11 mouse cellular contexts compared by ENCODE assay signal in genomic region chr11:102196018-102196797, GRCm38 (mm10). TPM values are rescaled to one million over a fixed set of nuclear protein-coding genes. Genes with fewer than 3 reads are reported as not detected.
DNase-seq lines count a peak whose midpoint lies in the region; ATAC-seq and TF ChIP-seq lines count a peak whose summit lies in the region.
"Had no signal": no experiment of that assay in that cellular context is flagged by ENCODE, and none has a peak within 500 bp of the region (broad histone marks: within the 10 kb centered on the region; RNA-seq: fewer than 3 reads in every experiment).

No protein-coding gene starts in this region.

- intact Hi-C loops in heart, postnatal 10 days (cut with DNase I), result no loop called here

- WGBS in heart, embryonic 10.5 days, result 62% methylated on average over 21 of the region's 21 CpGs
- 63% methylated on average over 21 of the region's 21 CpGs for WGBS in lung, embryonic 14.5 days

- H3K4me3 ChIP-seq in heart, embryonic 10.5 days, result no peak overlapping the region
- H3K4me3 ChIP-seq in lung, embryonic 14.5 days (ENCODE audit: low read depth, low read length), result no peak overlapping the region
- H3K4me3 ChIP-seq: erythroblast, embryonic 14.5 days had no signal

- peak; percentile 76 for DNase-seq in heart, embryonic 10.5 days (ENCODE audit: low spot score)
- no peak for DNase-seq in heart, postnatal 10 days
- no peak for DNase-seq in lung, embryonic 14.5 days
- DNase-seq in lung, postnatal 10 days, result no peak
- peak; percentile 58 for DNase-seq in liver
- DNase-seq in right cerebral cortex, postnatal 14 days, result peak; percentile 59
- DNase-seq in kidney, adult 11 months, result no peak

- ATAC-seq in lung, embryonic 14.5 days (ENCODE audit: insufficient read depth), result peak; percentile 54; the same call in 1 of the 2 replicates
- ATAC-seq in granulocyte monocyte progenitor cell, adult 5-6 weeks (replicated peaks; ENCODE audit: poor library complexity, severe bottlenecking), result no peak
- ATAC-seq: CD4-positive, CD25-positive, alpha-beta regulatory T cell, adult 4 months; midbrain, embryonic 16.5 days had no signal

- H3K9ac ChIP-seq in lung, embryonic 14.5 days, result no peak overlapping the region

- no peak overlapping the region for H3K4me2 ChIP-seq in lung, embryonic 14.5 days

- no peaks in the 10 kb centered on the region for H3K27me3 ChIP-seq in heart, embryonic 10.5 days (ENCODE audit: insufficient read depth, poor library complexity, severe bottlenecking)
- H3K27me3 ChIP-seq in lung, embryonic 14.5 days (ENCODE audit: insufficient read depth, low read length), result no peaks in the 10 kb centered on the region

- H3K36me3 ChIP-seq in heart, embryonic 10.5 days, result peaks cover 93% of the 10 kb centered on the region
- H3K36me3 ChIP-seq in lung, embryonic 14.5 days (ENCODE audit: insufficient read depth), result peaks cover 89% of the 10 kb centered on the region

- peak overlapping the region; percentile 24 for H3K27ac ChIP-seq in heart, embryonic 10.5 days
- H3K27ac ChIP-seq in lung, embryonic 14.5 days (ENCODE audit: low read depth), result peak overlapping the region; percentile 54; the same call in 1 of the 2 replicates

- H3K9me3 ChIP-seq in heart, embryonic 10.5 days, result no peaks in the 10 kb centered on the region
- H3K9me3 ChIP-seq in lung, embryonic 14.5 days (ENCODE audit: low read depth, low read length), result no peaks in the 10 kb centered on the region

- no peak for TF ChIP-seq CTCF in lung, embryonic 14.5 days (IDR thresholded peaks at IDR 0.05; ENCODE audit: low read depth)

- H3K4me1 ChIP-seq in heart, embryonic 10.5 days, result peaks cover 24% of the 10 kb centered on the region
- H3K4me1 ChIP-seq in lung, embryonic 14.5 days (ENCODE audit: insufficient read depth), result no peaks in the 10 kb centered on the region

RNA-seq across cellular contexts. Expression of gene G6pc3, which starts 6.8 kb away (rescaled TPM):
- polyA plus RNA-seq in heart, embryonic 10.5 days (2016; fragmentation: Nextera tagmentation; extraction: Ambion mirVana), result 35.0 and 40.9 TPM in 2 replicates
- total RNA-seq in heart, postnatal 10 days (2021), result 10 to 100 TPM; 37.9 to 38.1 TPM
- 31.0 and 34.5 TPM in 2 replicates for polyA plus RNA-seq in lung, embryonic 14.5 days (2014; fragmentation: Nextera tagmentation; extraction: Ambion mirVana)
- 144 TPM in 2 replicates for total RNA-seq in granulocyte monocyte progenitor cell, adult 5-6 weeks (2014; fragmentation: Nextera tagmentation)
- 61.1 and 61.6 TPM in 2 replicates for total RNA-seq in granulocyte monocyte progenitor cell, adult 5-6 weeks (2017)

RNA-seq across cellular contexts. Expression of gene Lsm12, which starts 11.1 kb away (rescaled TPM):
- polyA plus RNA-seq in heart, embryonic 10.5 days (2016; fragmentation: Nextera tagmentation; extraction: Ambion mirVana), result 90.9 and 108 TPM in 2 replicates
- total RNA-seq in heart, postnatal 10 days (2021), result 10 to 100 TPM; 58.5 to 61.4 TPM
- polyA plus RNA-seq in lung, embryonic 14.5 days (2014; fragmentation: Nextera tagmentation; extraction: Ambion mirVana), result 93.2 and 109 TPM in 2 replicates
- 109 and 123 TPM in 2 replicates for total RNA-seq in granulocyte monocyte progenitor cell, adult 5-6 weeks (2014; fragmentation: Nextera tagmentation)
- total RNA-seq in granulocyte monocyte progenitor cell, adult 5-6 weeks (2017), result 67.6 and 77.7 TPM in 2 replicates

RNA-seq across cellular contexts. Expression of gene Hdac5, which starts 33.8 kb away (rescaled TPM):
- polyA plus RNA-seq in heart, embryonic 10.5 days (2016; fragmentation: Nextera tagmentation; extraction: Ambion mirVana), result 84.9 and 103 TPM in 2 replicates
- total RNA-seq in heart, postnatal 10 days (2021), result 100 to 1,000 TPM; 106 to 139 TPM
- polyA plus RNA-seq in lung, embryonic 14.5 days (2014; fragmentation: Nextera tagmentation; extraction: Ambion mirVana), result 41.1 and 42.7 TPM in 2 replicates
- total RNA-seq in granulocyte monocyte progenitor cell, adult 5-6 weeks (2014; fragmentation: Nextera tagmentation), result 28.5 and 33.5 TPM in 2 replicates
- total RNA-seq in granulocyte monocyte progenitor cell, adult 5-6 weeks (2017), result 15.8 and 26.3 TPM in 2 replicates

RNA-seq across cellular contexts. Expression of gene Tmem101, which starts 40.0 kb away (rescaled TPM):
- polyA plus RNA-seq in heart, embryonic 10.5 days (2016; fragmentation: Nextera tagmentation; extraction: Ambion mirVana), result 40.8 and 44.6 TPM in 2 replicates
- 10 to 100 TPM; 13.7 to 14.7 TPM for total RNA-seq in heart, postnatal 10 days (2021)
- 26.3 and 26.8 TPM in 2 replicates for polyA plus RNA-seq in lung, embryonic 14.5 days (2014; fragmentation: Nextera tagmentation; extraction: Ambion mirVana)
- total RNA-seq in granulocyte monocyte progenitor cell, adult 5-6 weeks (2014; fragmentation: Nextera tagmentation), result 11.8 and 19.4 TPM in 2 replicates
- total RNA-seq in granulocyte monocyte progenitor cell, adult 5-6 weeks (2017), result 14.8 and 32.0 TPM in 2 replicates

RNA-seq across cellular contexts. Expression of gene Nags, which starts 50.9 kb away (rescaled TPM):
- 0.25 and 1.3 TPM in 2 replicates for polyA plus RNA-seq in heart, embryonic 10.5 days (2016; fragmentation: Nextera tagmentation; extraction: Ambion mirVana)
- total RNA-seq in heart, postnatal 10 days (2021), result under 1 TPM in 1 of 2 experiments, not detected in 1; 0.12 TPM
- polyA plus RNA-seq in lung, embryonic 14.5 days (2014; fragmentation: Nextera tagmentation; extraction: Ambion mirVana), result not detected in 2 replicates
- not detected in 2 replicates for total RNA-seq in granulocyte monocyte progenitor cell, adult 5-6 weeks (2014; fragmentation: Nextera tagmentation)
- total RNA-seq in granulocyte monocyte progenitor cell, adult 5-6 weeks (2017), result 0.04 TPM in 1 of 2 replicates, not detected in the other
- polyA plus RNA-seq: CD4-positive, CD25-positive, alpha-beta regulatory T cell, adult 4 months had no signal

Comparison
In these comparisons a context has a peak if more than half of its experiments do, and no peak if none do; other contexts are left out.
1. DNase-seq: peak in heart, embryonic 10.5 days (single experiment), liver (single experiment) and right cerebral cortex, postnatal 14 days (single experiment); none in heart, postnatal 10 days (0 of 2), lung, embryonic 14.5 days (single experiment), lung, postnatal 10 days (single experiment) and kidney, adult 11 months (single experiment).